Mouse (Mus musculus): ENCODE results near the gene Cep83.

- TF ChIP-seq CTCF (IDR thresholded peaks at IDR 0.05; ENCODE audit: extremely low read depth, insufficient read length, insufficient replicate concordance, low read depth, low read length) (no peak), POLR2A (IDR thresholded peaks at IDR 0.05; ENCODE audit: low read depth, low read length) (no peak)
Observed at GRCm38 (mm10) chr10:94789205-94789604, 100.8 kb downstream of the Cep83 start.

Data from small intestine, adult 2 months (tissue).